Mouse (Mus musculus): ENCODE results near the gene Farsb.

DNA sequence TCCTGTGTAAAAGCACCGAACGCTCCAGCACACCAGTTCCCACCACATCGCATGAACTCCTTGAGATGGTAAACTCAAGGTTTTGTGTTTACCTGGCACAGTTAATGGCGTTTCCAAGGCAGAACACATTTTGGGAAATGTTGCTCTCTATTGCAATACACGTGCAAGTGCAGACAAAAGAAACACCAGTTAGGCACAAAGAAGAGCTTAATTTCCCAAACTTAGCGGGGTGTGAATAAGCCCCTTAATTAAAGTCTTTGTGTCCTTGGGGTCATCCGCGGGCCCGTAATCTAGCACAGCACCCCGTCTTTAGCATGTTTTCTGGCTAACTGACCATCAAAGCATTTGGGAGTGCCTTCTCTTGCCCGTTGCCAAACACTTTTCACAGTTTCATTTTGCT, 59.8 kb downstream of the Farsb start:
- no peak for TF ChIP-seq CTCF (IDR thresholded peaks at IDR 0.05; ENCODE audit: low read depth)
- no peak for TF ChIP-seq EP300 (IDR thresholded peaks at IDR 0.05; ENCODE audit: low read depth)

All from liver, embryonic 14.5 days (tissue).